Mouse (Mus musculus): ENCODE data around the gene Nfam1.

Nfam1 gene

DNA sequence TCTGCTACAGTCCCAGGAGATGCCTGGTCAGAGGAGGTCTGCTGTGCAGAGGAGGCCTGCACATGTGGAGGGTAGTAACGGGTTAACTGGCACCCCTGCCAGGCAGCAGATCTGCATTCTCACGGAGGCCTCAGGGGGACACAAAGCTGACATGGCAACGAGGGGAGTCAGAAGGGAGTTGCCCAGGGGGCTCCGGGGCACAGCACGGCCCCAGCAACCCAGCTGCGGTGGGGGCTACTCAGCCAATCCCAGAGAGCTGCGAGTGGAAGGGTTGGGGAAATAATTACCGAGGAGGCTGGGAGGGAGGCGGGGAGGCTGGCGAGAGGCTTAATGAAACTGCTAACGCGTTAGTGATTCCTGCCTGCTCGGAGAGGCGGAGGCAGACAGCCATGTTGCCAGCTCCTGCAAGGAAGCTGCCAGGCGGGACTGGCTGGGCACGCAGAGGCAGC is 74.8 kb downstream of the Nfam1 start:
- DNase-seq (ENCODE audit: low spot score in 2 of 2), result no peak

DNA sequence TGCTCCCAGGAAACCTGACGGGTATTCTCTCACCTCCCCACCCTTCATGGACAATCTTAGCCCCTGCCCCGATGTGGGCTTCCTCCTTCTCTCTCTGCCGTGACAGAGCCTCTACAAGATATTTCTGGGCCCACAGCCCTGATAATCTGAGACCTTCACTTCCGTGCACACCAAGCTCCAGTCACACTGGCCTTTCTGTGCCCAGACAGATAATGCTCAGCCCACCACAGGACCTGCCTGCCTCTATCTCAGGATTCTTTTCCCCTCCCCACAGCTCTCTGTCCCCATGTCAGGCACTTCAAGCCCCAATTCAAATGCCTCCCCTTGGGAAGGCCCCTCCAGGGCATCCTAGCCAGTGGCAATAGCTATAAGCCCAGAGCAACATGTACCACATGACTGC is 76.4 kb downstream of the Nfam1 start:
- DNase-seq (ENCODE audit: low spot score in 2 of 2), result no peak

DNA sequence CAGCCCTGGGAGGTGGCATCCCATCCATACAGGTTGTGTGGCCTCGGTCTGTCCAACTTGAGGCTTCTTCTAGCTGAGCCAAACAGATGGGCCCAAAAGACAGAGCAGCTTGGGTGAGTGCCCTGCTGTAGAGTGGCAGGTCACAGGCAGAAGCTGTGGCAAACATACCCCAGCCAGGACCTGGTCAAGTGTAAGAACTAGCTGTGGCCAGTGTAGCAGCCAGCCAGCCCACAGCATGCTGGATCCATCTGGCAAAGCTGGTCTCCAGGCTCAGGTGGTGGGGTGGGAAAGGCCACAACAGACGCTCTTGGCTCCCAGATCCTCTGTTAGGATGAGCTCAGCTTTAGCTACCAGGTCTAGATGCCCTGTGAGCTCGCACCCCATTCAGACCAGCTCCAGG is 76.8 kb downstream of the Nfam1 start:
- no peak for DNase-seq (ENCODE audit: low spot score in 2 of 2)

DNA sequence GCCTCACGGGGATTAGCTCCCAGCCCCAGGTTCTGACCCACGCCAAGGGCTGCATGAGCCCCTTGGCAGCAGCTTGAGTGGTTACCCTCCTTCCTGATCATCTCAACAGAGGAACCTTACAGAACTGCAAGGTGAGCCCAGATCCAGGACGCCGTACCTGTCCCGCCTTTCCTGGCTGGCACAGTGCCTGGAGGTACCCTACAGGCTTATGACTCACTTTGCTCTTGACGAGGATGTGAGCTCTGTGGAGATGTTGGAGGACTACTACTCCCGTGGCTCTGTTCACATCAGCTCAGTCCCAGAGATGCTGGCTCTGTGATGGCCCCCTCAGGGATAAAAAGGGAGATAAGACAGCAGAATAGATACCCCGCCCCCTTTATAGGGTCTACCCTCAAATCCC is 77.8 kb downstream of the Nfam1 start:
- no peak for DNase-seq (ENCODE audit: low spot score in 2 of 2)

DNA sequence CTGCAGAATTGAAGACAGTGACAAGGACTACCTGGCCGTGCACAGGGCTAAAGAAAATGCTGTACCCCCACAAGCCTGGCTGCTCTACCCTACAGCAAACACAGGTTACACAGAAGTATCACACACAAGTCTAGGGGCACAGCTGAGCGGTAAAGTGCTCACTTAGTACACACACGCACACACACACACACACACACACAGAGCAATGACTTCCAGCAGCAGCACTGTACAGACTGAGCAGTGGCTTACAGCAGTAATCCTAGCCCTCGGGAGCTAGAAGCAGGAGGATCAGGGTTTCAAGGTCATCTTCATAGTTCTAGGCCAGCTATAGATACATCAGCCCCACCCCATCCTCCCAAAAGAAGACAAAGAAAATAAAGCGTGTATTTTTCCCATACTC is 79.1 kb downstream of the Nfam1 start:
- DNase-seq (ENCODE audit: low spot score in 2 of 2), result no peak

DNA sequence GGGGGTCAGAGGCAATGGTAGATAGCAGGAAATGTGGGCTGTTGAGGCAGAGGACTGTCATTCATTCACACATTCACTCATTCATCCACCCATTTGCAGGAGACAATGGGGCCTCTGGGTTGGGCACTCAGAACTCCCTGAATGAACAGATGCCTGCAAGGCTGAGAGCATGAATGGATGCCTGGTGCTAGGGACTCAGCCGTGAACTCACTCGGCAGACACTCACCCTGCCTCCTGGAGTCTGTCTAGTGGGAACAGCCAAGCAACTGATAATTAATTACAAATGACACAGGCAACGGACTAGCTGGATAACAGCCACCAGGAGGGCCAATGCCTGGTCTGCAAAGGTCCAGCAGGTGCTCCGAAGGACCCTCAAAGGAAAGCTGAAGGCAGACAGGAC is 80.0 kb downstream of the Nfam1 start:
- DNase-seq (ENCODE audit: low spot score in 2 of 2), result no peak

DNA sequence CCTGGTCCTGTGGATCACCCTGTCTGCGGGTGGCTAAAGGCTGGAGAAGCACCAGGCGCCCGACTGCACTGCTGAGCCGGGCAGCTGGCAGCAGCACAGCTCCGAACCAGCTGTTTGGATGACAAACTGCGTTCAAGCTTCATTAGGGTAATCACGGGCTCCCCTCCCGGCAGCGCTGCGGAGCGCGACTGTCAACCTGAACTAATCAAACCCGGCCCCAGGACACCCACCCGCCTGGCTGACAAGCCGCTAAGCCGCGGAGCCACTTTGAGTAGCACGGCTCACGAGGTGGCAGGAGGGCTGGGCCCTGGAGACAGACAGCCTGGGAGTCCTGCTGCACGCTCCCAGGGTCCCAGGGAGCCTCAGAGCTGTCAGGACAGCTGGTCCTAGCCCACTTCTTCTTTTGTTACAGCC is 80.8 kb downstream of the Nfam1 start:
- DNase-seq (ENCODE audit: low spot score in 2 of 2), result no peak

DNA sequence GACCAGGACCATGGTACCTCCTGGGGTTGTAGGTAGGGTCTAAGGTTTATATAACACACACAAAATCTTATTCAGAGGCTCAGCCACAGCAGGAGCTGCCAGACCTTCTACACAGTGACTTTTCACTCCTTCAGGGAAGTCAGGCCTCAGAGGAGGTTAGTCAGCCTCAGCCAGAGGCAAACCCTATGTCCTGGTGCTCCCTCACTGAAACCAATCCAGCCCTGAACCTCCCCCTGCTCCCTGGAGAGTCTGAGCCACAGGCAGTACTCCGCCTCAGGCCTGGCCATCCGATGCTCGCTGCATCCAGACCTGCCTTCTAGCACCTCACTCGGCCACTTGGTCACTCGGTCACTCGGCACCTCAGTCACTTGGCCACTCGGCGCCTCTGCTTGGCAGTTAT is 82.9 kb downstream of the Nfam1 start:
- no peak for DNase-seq (ENCODE audit: low spot score in 2 of 2)

DNA sequence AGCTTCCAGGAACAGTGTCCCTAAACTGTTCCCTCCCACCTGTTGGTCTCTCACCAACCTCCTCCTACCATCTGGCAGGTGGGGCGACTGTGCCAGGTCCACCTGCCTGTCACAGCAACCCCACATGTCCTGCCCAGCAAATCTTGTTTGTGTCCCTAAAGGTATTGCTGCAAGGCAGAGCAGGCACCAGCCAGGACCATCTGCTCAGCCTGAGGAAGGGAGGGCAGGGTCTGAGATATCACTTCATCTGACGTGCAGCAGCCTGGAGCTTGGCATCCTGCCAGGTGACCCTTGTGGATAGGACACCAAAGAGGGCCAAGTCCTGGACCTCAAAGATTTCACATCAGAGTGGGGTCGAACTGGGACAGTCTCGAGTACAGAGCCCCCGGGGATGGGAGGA is 85.7 kb downstream of the Nfam1 start:
- no peak for DNase-seq (ENCODE audit: low spot score in 2 of 2)

DNA sequence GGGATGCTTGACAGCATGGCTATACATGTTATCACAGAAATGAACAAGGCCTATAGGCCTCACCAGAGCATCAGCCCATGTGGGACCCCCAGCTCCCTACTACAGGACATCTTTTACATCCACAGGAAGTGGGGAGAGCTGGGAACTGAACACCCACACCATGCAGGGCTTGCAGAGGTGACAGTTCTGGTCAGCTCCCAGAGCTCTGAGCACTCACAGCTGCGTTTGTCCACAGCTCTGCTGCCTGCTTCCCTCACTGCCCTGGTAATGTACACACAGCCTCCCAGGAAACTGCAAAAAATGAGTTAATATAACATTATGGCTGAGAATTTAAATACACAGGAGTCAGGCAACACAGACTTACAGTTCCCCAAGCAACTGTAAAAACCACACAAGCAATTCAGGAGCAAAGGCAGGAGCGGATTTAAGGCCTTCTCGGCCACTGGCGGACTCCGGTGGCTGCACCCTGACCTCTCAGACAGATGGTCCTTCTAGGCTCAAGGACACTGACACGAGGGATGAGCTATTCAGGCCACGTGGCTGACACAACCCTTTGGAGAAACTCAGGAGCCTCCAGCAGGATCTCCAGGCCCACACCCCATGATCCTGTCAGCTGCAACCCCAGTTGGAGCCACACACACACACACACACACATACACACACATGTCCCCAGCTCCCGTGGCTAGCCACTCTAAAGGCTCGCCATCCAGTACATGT is 88.5 kb downstream of the Nfam1 start:
- no peak for DNase-seq (ENCODE audit: low spot score in 2 of 2)

All from spleen, postnatal 4 days (tissue).